Comparison of ENCODE assay signal across 2 mouse cellular contexts in the genomic region with DNA sequence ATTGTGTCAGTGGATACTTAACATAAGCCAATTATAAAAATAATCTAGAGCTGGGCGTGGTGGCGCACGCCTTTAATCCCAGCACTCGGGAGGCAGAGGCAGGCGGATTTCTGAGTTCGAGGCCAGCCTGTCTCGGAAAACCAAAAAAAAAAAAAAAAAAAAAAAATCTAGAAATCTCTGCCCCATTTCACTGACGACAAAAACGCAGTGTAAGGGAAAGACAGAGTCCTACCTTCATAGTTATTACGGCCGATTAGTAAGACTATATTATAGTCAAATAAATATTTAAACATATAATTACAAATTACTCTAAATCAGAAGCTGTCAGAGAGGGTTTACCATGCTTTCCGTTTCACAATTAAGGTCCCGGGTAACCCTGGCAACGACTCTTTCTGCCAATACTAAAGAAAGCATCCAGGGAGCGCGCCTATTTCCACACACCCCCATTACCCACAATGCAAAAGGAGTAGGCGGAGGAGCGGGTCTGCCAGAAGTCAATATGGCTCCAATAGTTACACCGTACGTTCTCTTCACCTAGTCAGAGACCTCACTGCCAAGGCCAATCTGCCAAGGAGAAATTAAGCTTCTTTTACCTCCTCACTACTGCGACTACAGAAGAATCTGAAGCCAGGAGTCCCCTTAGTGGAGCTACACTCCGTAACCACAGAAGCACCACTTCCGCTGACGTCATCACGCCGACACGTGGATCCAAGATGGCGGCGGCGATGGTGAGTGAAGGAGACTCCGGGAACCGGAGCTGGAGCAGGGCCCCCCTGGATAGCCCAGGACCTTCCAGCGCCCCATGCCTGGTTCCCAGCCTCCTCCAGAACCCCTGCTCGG.
A peak's percentile ranks its signal among the peaks of the same experiment; 100 is the strongest.
TF ChIP-seq lines count a peak whose summit lies in the region.

TSS of gene Tm9sf4 (plus strand) at position 460 of the 840 bp plus-strand sequence.

TF ChIP-seq in C2C12, 6 proteins besides CTCF, POLR2A, EP300 and RAD21 (continued from another document):
- TF ChIP-seq USF1 (IDR thresholded peaks at IDR 0.05; ENCODE audit: low read depth): peak; percentile 80

TF ChIP-seq in myocyte, 11 proteins besides CTCF, POLR2A, EP300 and RAD21 (continued from another document):
- TF ChIP-seq SRF (IDR thresholded peaks at IDR 0.05; ENCODE audit: control insufficient read depth, insufficient read length, low read depth) (no peak), USF1 (IDR thresholded peaks at IDR 0.05; ENCODE audit: low read depth) (peak; percentile 86), E2F4 (IDR thresholded peaks at IDR 0.05; ENCODE audit: insufficient read depth) (peak; percentile 38), CEBPB (IDR thresholded peaks at IDR 0.05; ENCODE audit: insufficient read depth, poor library complexity, severe bottlenecking) (peak; percentile 57; the same call in 1 of the 2 replicates), TCF3 (IDR thresholded peaks at IDR 0.05; ENCODE audit: insufficient read length, low read depth) (peak; percentile 7)
